Mouse (Mus musculus) small intestine, adult 2 months (tissue): ENCODE measurements around the gene Ptgfrn. TPM values are rescaled to one million over a fixed set of nuclear protein-coding genes. Genes with fewer than 3 reads are reported as not detected.

Experiments used
- H3K27ac ChIP-seq: fragments of 200-500 bp; 2 replicates; pipeline ENCODE4 v1.5.1; 2012; ENCODE audit warnings: low read depth, low read length, control low read depth, inconsistent platforms; ENCODE audit not compliant: insufficient read depth
- H3K27me3 ChIP-seq: fragments of 200-500 bp; 2 replicates; pipeline ENCODE4 v1.6.1; 2012; ENCODE audit warnings: mild to moderate bottlenecking, moderate library complexity, low read length, inconsistent platforms; ENCODE audit not compliant: control insufficient read depth, insufficient read depth
- H3K36me3 ChIP-seq: fragments of 200-500 bp; 2 replicates; pipeline ENCODE4 v1.6.1; 2012; ENCODE audit warnings: mild to moderate bottlenecking, low read length, control low read depth, inconsistent platforms; ENCODE audit not compliant: control insufficient read depth, insufficient read depth
- H3K4me1 ChIP-seq: fragments of 200-500 bp; 2 replicates; pipeline ENCODE4 v1.6.1; 2012; ENCODE audit warnings: low read length, inconsistent platforms, mixed read lengths; ENCODE audit not compliant: control insufficient read depth, insufficient read depth, insufficient read length
- H3K4me3 ChIP-seq: fragments of 200-500 bp; 2 replicates; pipeline ENCODE4 v1.5.1; 2012; ENCODE audit warnings: low read depth, mild to moderate bottlenecking, control low read depth, inconsistent platforms, low read length, moderate library complexity
- CTCF ChIP-seq: fragments of 200-500 bp; IDR thresholded peaks from 2 replicates; pipeline ENCODE4 v1.5.1; 2012; ENCODE audit warnings: low read depth, mild to moderate bottlenecking, control low read depth, inconsistent platforms, low read length, moderate library complexity, mixed read lengths; ENCODE audit not compliant: insufficient replicate concordance, insufficient read length; ENCODE audit errors: extremely low read depth
- POLR2A ChIP-seq: fragments of 200-500 bp; IDR thresholded peaks from 2 replicates; pipeline ENCODE4 v1.6.1; 2012; ENCODE audit warnings: low read depth, mild to moderate bottlenecking, control low read depth, inconsistent platforms, low read length, moderate library complexity
- WGBS: fragments of 180-500 bp; shearing (Covaris S2); methylation state at CpG from one replicate; pipeline ENCODE4 v1.1.7; 2018; 5-methylcytosine and 5-hydroxymethylcytosine counted together
- polyA plus RNA-seq: library from polyadenylated mRNA; depleted of rRNA; stranded (reverse); fragments of >200 nt; gene quantifications from 2 replicates; pipeline ENCODE4 v1.2.3, GENCODE M21; 2012; rRNA removed

Gene Ptgfrn
- polyA plus RNA-seq, 1 experiment: 26.2 TPM

- H3K4me3 ChIP-seq: no peak overlapping the region
- H3K27me3 ChIP-seq: no peaks in the 10 kb centered on the region
- H3K4me1 ChIP-seq: no peaks in the 10 kb centered on the region; the same call in 1 of the 2 replicates
- 46% methylated on average over 7 of the region's 7 CpGs for WGBS
- no peak overlapping the region for H3K27ac ChIP-seq
- H3K36me3 ChIP-seq: no peaks in the 10 kb centered on the region
- no peak for TF ChIP-seq POLR2A
- no peak for TF ChIP-seq CTCF
These were observed 116.9 kb downstream of the Ptgfrn start for GRCm38 (mm10) chr3:100993158-100993557.

Other genes with a start within 250 kb of the Ptgfrn start
- gene Trim45, start 188.1 kb downstream of the Ptgfrn start, polyA plus RNA-seq: 0.46 and 0.82 TPM in 2 replicates
- 0.89 and 1.1 TPM in 2 replicates for gene Ttf2, start 140.6 kb downstream of the Ptgfrn start, polyA plus RNA-seq
- 1.2 and 1.8 TPM in 2 replicates for gene Cd101, start 80.7 kb downstream of the Ptgfrn start, polyA plus RNA-seq
- 0.80 and 2.1 TPM in 2 replicates for gene Cd2, start 177.7 kb upstream of the Ptgfrn start, polyA plus RNA-seq